Mouse (Mus musculus) lung, embryonic 14.5 days (tissue): ENCODE data around the gene Nudc. TPM values are rescaled to one million over a fixed set of nuclear protein-coding genes. Genes with fewer than 3 reads are reported as not detected.
A peak's percentile ranks its signal among the peaks of the same experiment; 100 is the strongest.

Experiments
- ATAC-seq: fragments of 200-750 bp; cut with Nextera tagmentation; 2 replicates; pipeline ENCODE4 v1.8.0; 2017; ENCODE audit warnings: mild to moderate bottlenecking, moderate TSS enrichment, moderate library complexity; ENCODE audit not compliant: insufficient read depth
- DNase-seq: peaks from one replicate; pipeline ENCODE4 v3.0.0-alpha.2; 2015
- H3K27ac ChIP-seq: fragments of 300-500 bp; sonication (generic); 2 replicates; pipeline ENCODE4 v1.5.1; 2014; ENCODE audit warnings: low read depth, mild to moderate bottlenecking, moderate library complexity
- H3K27me3 ChIP-seq: fragments of 300-500 bp; sonication (generic); 2 replicates; pipeline ENCODE4 v1.6.1; 2014; ENCODE audit warnings: low read length, control low read depth; ENCODE audit not compliant: insufficient read depth
- H3K36me3 ChIP-seq: fragments of 300-500 bp; sonication (generic); 2 replicates; pipeline ENCODE4 v1.6.1; 2014; ENCODE audit warnings: control low read depth; ENCODE audit not compliant: insufficient read depth
- H3K4me1 ChIP-seq: fragments of 300-500 bp; sonication (generic); 2 replicates; pipeline ENCODE4 v1.6.1; 2014; ENCODE audit warnings: antibody characterized with exemption, control low read depth; ENCODE audit not compliant: insufficient read depth
- H3K4me2 ChIP-seq: fragments of 300-500 bp; sonication (generic); 2 replicates; pipeline ENCODE4 v1.6.1; 2014; ENCODE audit warnings: mild to moderate bottlenecking
- H3K4me3 ChIP-seq: fragments of 300-500 bp; sonication (generic); 2 replicates; pipeline ENCODE4 v1.5.1; 2014; ENCODE audit warnings: low read depth, low read length
- H3K9ac ChIP-seq: fragments of 300-500 bp; sonication (generic); 2 replicates; pipeline ENCODE4 v1.6.1; 2014
- H3K9me3 ChIP-seq: fragments of 300-500 bp; sonication (generic); 2 replicates; pipeline ENCODE4 v1.6.1; 2016; ENCODE audit warnings: low read depth, low read length, control low read depth
- CTCF ChIP-seq: IDR thresholded peaks from 2 replicates; pipeline ENCODE4 v1.5.1; 2016; ENCODE audit warnings: antibody characterized with exemption, low read depth
- WGBS: fragments of 180-500 bp; shearing (Covaris S2); extraction: QIAGEN DNeasy Blood & Tissue Kit; methylation state at CpG from one replicate; pipeline ENCODE4 v1.1.7; 2014; 5-methylcytosine and 5-hydroxymethylcytosine counted together
- polyA plus RNA-seq: library from polyadenylated mRNA; unstranded; fragments of >200 nt; fragmentation: Nextera tagmentation; extraction: Ambion mirVana; gene quantifications from 2 replicates; pipeline ENCODE4 v1.2.1, GENCODE M21; 2014

Nudc gene
- polyA plus RNA-seq, 1 experiment from 2014 or later: 258 TPM

DNA sequence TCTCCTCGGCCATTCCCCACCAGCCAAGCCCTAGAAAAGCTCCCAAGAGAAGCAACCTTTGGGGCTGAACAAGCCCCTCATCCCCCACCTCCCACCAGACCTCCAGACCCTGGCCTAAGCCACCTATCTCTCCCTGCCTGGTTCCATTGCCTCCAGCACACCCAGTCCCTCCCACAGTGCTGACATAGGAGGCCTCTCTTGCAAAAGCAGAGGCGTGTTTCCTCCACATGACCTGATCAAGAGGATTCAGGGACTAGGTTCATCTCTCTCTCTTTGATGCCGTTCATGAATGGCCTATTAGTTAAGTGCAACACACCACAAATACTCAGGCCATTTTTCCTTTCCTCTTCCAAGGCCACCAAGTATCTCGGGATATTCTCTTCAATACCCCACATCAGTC, 14.1 kb upstream of the Nudc start:
- Histone ChIP-seq H3K4me3 (no peak overlapping the region), H3K9ac (no peak overlapping the region), H3K4me2 (no peak overlapping the region), H3K27me3 (no peaks in the 10 kb centered on the region), H3K27ac (no peak overlapping the region), H3K36me3 (no peaks in the 10 kb centered on the region), H3K9me3 (no peaks in the 10 kb centered on the region), H3K4me1 (no peaks in the 10 kb centered on the region)
- WGBS: 68% methylated on average over 4 of the region's 4 CpGs
- ATAC-seq: no peak
- DNase-seq: no peak
- no peak for TF ChIP-seq CTCF

DNA sequence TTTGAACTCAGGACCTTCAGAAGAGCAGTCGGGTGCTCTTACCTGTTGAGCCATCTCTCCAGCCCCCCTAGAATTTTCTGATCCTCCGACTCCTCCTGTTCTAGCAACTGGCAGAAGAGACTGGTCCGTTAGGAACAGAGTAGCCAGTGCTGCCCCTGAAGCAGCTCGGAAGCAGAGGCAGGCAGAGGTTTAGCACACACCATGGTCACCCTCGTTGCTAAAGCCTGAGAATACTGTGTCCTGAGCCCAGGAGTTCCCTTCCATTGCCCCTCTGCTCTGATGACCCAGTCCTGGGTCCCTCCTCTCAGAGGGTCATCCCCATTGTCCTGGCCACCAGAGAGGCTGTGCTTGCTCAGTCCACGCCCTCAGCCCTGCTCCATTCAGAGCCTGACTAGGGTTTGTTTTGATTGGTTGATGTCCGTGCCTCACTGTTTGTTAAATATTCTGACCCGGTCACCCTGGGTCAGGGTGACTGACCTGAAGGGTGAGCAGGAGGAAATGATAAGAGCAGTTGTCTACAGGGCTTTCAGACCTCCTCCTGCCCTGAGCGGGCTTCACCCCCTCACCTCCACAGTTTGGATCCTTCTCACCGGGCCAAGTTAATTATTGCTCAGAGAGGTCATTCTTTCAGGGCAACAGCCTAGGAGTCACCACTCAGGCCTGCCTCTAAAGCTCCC, 11.4 kb upstream of the Nudc start:
- ATAC-seq (no peak), DNase-seq (no peak)
- no peak overlapping the region for H3K9ac ChIP-seq
- H3K27ac ChIP-seq: no peak overlapping the region
- TF ChIP-seq CTCF: no peak
- H3K9me3 ChIP-seq: no peaks in the 10 kb centered on the region
- H3K4me3 ChIP-seq: no peak overlapping the region
- no peaks in the 10 kb centered on the region for H3K36me3 ChIP-seq
- no peaks in the 10 kb centered on the region for H3K4me1 ChIP-seq
- no peak overlapping the region for H3K4me2 ChIP-seq
- 18% methylated on average over 10 of the region's 10 CpGs for WGBS
- no peaks in the 10 kb centered on the region for H3K27me3 ChIP-seq

DNA sequence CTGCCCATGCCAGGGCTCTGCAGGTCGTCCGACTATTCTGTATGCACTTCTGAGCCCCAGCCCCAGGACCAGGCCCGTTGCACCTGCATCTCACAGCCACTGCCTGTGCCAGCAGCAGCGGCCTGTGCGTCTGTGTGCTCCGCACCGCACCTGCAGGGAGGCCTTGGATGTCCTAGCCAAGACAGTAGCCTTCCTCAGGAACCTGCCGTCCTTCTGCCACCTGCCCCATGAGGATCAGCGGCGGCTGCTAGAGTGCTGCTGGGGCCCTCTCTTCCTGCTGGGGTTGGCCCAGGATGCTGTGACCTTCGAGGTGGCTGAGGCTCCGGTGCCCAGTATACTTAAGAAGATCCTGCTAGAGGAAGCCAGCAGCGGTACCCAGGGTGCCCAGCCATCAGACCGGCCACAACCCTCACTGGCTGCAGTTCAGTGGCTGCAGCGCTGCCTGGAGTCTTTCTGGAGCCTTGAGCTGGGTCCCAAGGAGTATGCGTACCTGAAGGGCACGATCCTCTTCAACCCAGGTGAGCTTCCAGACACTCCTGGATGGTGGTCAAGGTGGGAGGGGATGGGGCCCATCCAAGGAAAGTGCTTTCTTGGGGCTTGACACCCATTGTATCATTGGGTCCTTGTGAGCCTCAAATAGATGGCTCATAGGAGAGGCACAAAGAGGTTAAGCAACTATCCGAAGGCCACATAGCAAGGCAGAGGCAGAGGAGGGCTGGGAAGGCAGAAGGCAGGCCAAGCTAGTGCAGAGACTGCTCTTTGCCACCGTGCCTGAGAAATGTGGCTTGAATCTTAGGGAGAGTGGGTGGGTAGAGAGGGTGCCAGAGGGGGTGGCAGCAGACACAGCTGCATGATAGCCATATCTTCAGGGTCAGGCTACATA, 7.9 kb upstream of the Nudc start:
- ATAC-seq (no peak), DNase-seq (no peak)
- H3K27ac ChIP-seq: no peak overlapping the region
- H3K36me3 ChIP-seq: no peaks in the 10 kb centered on the region
- no peak overlapping the region; the same call in 1 of the 2 replicates for H3K9ac ChIP-seq
- H3K4me1 ChIP-seq: no peaks in the 10 kb centered on the region
- no peaks in the 10 kb centered on the region for H3K9me3 ChIP-seq
- H3K27me3 ChIP-seq: no peaks in the 10 kb centered on the region
- no peak for TF ChIP-seq CTCF
- peak overlapping the region; percentile 15; the same call in 1 of the 2 replicates for H3K4me2 ChIP-seq
- no peak overlapping the region for H3K4me3 ChIP-seq
- WGBS: 67% methylated on average over 19 of the region's 19 CpGs

DNA sequence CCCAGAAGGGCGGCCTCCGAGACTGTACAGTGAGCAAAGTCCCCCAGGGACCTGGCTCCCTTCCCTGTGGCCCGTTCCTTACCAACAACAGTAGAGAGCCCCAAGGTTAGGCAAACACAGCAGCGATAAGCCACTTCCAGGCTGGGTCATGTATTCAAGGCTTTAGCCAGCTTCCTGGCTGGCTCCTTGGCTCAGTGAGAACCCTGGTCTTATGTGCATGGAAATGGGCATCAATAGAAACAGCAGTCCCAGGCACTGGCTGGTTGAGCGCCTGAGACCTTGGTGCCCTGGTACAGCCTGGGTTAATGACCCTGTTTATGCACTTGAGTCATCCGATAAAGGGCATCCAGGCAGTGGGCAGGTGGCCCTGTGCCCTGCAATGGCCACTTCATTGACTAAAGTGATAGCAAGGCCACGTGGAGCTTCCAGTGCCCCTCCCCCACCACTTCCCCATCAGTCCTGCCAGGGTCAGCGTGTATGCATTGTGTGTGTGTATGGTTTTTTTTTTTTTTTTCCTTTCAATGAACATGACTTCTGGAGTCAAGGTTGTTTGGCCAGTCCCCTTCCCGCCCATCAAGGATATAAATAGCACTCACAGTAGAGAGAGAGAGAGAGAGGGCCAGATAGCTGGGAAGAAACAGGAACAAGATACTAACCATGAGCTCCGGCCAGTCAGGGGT, 7.1 kb upstream of the Nudc start, which contains the start of gene Nr0b2:
Gene Nr0b2 (plus strand): TSS at position 609 of the 680 bp plus-strand sequence.
- no peak within 1 kb of the TSS for H3K4me3 ChIP-seq
- 53% methylated on average over 10 of the region's 10 CpGs for WGBS
- no peak within 1 kb of the TSS for H3K27ac ChIP-seq
- no peak for TF ChIP-seq CTCF
- no peak within 1 kb of the TSS; the same call in 1 of the 2 replicates for H3K9ac ChIP-seq
- no peaks in the 10 kb centered on the region for H3K9me3 ChIP-seq
- DNase-seq: no peak
- H3K27me3 ChIP-seq: no peaks in the 10 kb centered on the region
- no peaks in the 10 kb centered on the region for H3K4me1 ChIP-seq
- ATAC-seq: no peak
- H3K4me2 ChIP-seq: peak within 1 kb of the TSS; percentile 15; the same call in 1 of the 2 replicates
- no peaks in the 10 kb centered on the region for H3K36me3 ChIP-seq

DNA sequence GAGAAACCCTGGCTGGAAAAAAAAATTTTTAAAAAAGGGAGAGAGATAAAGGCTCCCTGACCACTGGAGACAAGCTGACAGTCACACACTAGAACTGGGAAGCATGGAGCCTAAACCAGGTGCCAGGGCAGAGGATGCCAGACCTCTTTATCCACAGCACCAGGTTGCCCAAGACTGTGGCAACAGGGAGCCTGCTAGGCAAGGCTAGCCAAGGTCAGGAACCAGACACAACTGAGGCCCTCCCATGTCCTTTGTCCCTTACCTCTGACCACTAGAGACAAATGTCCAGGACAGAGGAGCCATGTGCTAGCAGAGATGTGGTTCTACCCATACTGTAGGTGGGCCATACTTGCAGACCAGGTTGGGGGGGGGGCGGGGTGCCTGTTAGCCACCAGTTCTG, 6.2 kb upstream of the Nudc start:
- WGBS: 62% methylated on average over 1 of the region's 1 CpGs
- Histone ChIP-seq H3K9me3 (no peaks in the 10 kb centered on the region), H3K27me3 (no peaks in the 10 kb centered on the region), H3K4me2 (no peak overlapping the region), H3K36me3 (no peaks in the 10 kb centered on the region), H3K4me3 (no peak overlapping the region), H3K27ac (no peak overlapping the region), H3K4me1 (no peaks in the 10 kb centered on the region), H3K9ac (no peak overlapping the region)
- no peak for TF ChIP-seq CTCF
- ATAC-seq: no peak
- DNase-seq: no peak

DNA sequence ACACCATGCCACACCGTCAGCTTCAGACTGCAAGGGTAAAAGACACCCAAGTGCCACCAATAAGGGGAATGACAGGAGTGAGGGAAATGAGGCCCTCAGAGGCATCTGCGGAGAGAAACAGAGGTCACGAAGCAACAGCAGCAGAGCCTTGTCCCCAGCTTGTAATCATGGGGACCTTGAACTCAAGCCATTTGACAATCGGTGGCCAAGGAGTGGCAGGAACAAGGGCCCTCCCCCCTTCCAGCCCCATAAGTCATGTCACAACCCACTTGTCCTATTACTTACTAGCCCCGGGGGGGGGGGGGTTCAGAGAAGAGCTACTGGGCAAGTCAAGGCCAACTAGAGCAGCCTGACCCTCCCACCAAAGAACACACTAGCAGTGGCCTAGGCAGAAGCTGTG, 9.1 kb downstream of the Nudc start:
- TF ChIP-seq CTCF: no peak
- no peak overlapping the region for H3K4me3 ChIP-seq
- H3K9ac ChIP-seq: no peak overlapping the region
- DNase-seq (no peak), ATAC-seq (no peak)
- H3K4me1 ChIP-seq: no peaks in the 10 kb centered on the region
- H3K27ac ChIP-seq: no peak overlapping the region
- H3K27me3 ChIP-seq: no peaks in the 10 kb centered on the region
- peaks cover 96% of the 10 kb centered on the region for H3K36me3 ChIP-seq
- H3K4me2 ChIP-seq: no peak overlapping the region
- no peaks in the 10 kb centered on the region for H3K9me3 ChIP-seq
- 84% methylated on average over 5 of the region's 5 CpGs for WGBS

DNA sequence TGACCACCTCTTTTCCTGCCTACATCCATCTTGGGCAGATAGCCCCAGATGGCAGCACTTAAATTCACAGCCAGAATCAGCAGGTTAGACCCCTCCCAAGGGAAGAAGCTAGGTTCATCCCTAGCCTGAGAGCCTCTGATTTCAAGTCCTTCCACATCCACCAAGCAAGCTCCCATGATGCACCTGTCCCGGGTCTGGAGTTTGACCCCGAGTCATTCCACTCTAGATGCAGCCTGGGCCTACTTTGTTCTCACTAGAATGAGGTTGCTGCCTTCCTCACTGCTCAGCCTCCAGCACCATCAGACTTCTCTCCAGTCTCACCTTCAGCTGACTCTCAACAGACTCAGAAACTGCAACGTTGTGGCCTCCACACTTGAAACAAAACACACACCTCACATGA, 9.7 kb downstream of the Nudc start:
- ATAC-seq (no peak), DNase-seq (no peak)
- H3K27me3 ChIP-seq: no peaks in the 10 kb centered on the region
- 86% methylated on average over 3 of the region's 3 CpGs for WGBS
- no peak overlapping the region for H3K9ac ChIP-seq
- no peak for TF ChIP-seq CTCF
- H3K4me2 ChIP-seq: no peak overlapping the region
- H3K36me3 ChIP-seq: peaks cover 96% of the 10 kb centered on the region
- no peak overlapping the region for H3K4me3 ChIP-seq
- H3K4me1 ChIP-seq: no peaks in the 10 kb centered on the region
- H3K9me3 ChIP-seq: no peaks in the 10 kb centered on the region
- no peak overlapping the region for H3K27ac ChIP-seq
